Mouse (Mus musculus) heart, postnatal 10 days (tissue): ENCODE measurements around the gene Cldn15. TPM values are rescaled to one million over a fixed set of nuclear protein-coding genes. Genes with fewer than 3 reads are reported as not detected.

Experiments
- DNase-seq, 2 experiments: peaks; one replicate each; pipeline ENCODE4 v3.0.0; 2021
- intact Hi-C: fragments of 180-260 bp; cut with DNase I; formaldehyde crosslinking; loops from one replicate; pipeline ENCODE4 v1.15.1; 2025
- total RNA-seq, 2 experiments: library from RNA; stranded (reverse); gene quantifications; 2 replicates each; pipeline ENCODE4 v1.2.3; 2021

The Cldn15 gene
- total RNA-seq, 2 experiments from 2014 or later, result 5.8 to 8.1 TPM

GRCm38 (mm10) chr5:136979762-136980161, 13.3 kb downstream of the Cldn15 start:
- no peak for DNase-seq
- intact Hi-C loops, result no loop called here

GRCm38 (mm10) chr5:136980974-136981373, 14.6 kb downstream of the Cldn15 start:
- intact Hi-C loops, result no loop called here
- no peak for DNase-seq

- intact Hi-C loops, result no loop called here
- DNase-seq, result peak in 1 of 2 experiments; percentile 76
These were observed 16.0 kb downstream of the Cldn15 start for GRCm38 (mm10) chr5:136982338-136982930.

- DNase-seq, result no peak
- intact Hi-C loops, result no loop called here
These were observed 18.4 kb downstream of the Cldn15 start for GRCm38 (mm10) chr5:136984828-136985227.

GRCm38 (mm10) chr5:136986695-136987137, 20.3 kb downstream of the Cldn15 start, which contains the start of gene Plod3:
Plod3 (plus strand) TSS chr5:136987019.
- peak; percentile 96 to 98 for DNase-seq
- intact Hi-C loops, result no loop called here

GRCm38 (mm10) chr5:136987138-136987933, 20.9 kb downstream of the Cldn15 start:
- intact Hi-C loops, result no loop called here
- DNase-seq, result peak; percentile 84 to 89

- peak in 1 of 2 experiments; percentile 23 for DNase-seq
- intact Hi-C loops, result no loop called here
These were observed 21.5 kb downstream of the Cldn15 start, which contains the start of gene Znhit1 for GRCm38 (mm10) chr5:136987934-136988271. Znhit1 (minus strand) TSS chr5:136988021.

- DNase-seq, result peak in 1 of 2 experiments; percentile 44
- intact Hi-C loops, result no loop called here
These were observed 22.0 kb downstream of the Cldn15 start for GRCm38 (mm10) chr5:136988420-136988819.

GRCm38 (mm10) chr5:136989801-136990200, 23.4 kb downstream of the Cldn15 start:
- intact Hi-C loops, result no loop called here

GRCm38 (mm10) chr5:136999449-136999848, 33.0 kb downstream of the Cldn15 start:
- intact Hi-C loops, result no loop called here
- no peak for DNase-seq

More at GRCm38 (mm10) chr5:136989801-136990200, 23.4 kb downstream of the Cldn15 start:
- DNase-seq, result no peak

- intact Hi-C loops, result no loop called here
- no peak for DNase-seq
These were observed 34.2 kb downstream of the Cldn15 start for GRCm38 (mm10) chr5:137000612-137001011.

GRCm38 (mm10) chr5:137007276-137007675, 40.9 kb downstream of the Cldn15 start:
- no peak for DNase-seq
- intact Hi-C loops, result no loop called here

- DNase-seq, result peak; percentile 56 to 72
- intact Hi-C loops, result no loop called here
These were observed 43.6 kb downstream of the Cldn15 start for GRCm38 (mm10) chr5:137009988-137010387.

- intact Hi-C loops, result no loop called here
- DNase-seq, result no peak
These were observed 46.1 kb downstream of the Cldn15 start for GRCm38 (mm10) chr5:137012401-137012950.

- DNase-seq, result no peak
- intact Hi-C loops, result no loop called here
These were observed 49.5 kb downstream of the Cldn15 start for GRCm38 (mm10) chr5:137015913-137016312.

- intact Hi-C loops, result loop anchor here (2.0 kb wide), 1 partner anchor 38 kb away; no protein-coding TSS in a partner anchor
- no peak for DNase-seq
These were observed 57.9 kb downstream of the Cldn15 start for GRCm38 (mm10) chr5:137024318-137024717.

GRCm38 (mm10) chr5:137025132-137025531, 58.7 kb downstream of the Cldn15 start:
- intact Hi-C loops, result loop anchor here (1.0 to 2.0 kb wide), 2 partner anchors 38 to 82 kb away; no protein-coding TSS in a partner anchor

More at GRCm38 (mm10) chr5:137025132-137025531, 58.7 kb downstream of the Cldn15 start:
- DNase-seq, result peak; percentile 77 to 89
